Mouse (Mus musculus) mouse embryonic stem cell (cell line): Measurements from ENCODE around the gene Dbil5.

Experiments
- in situ Hi-C, 2 experiments: fragments of 300-500 bp; cut with MboI; formaldehyde crosslinking; loops; 1 replicate in 1 of 2; 3 replicates in 1 of 2; pipeline ENCODE4 v1.14.3; 2019 to 2020; ENCODE audit warnings: low sequenced_read_pairs in 2 of 2, low pct_unique_long_range_greater_than_20kb in 1 of 2, mixed read lengths in 1 of 2; ENCODE audit not compliant: unreplicated experiment in 1 of 2

Gene Dbil5

DNA sequence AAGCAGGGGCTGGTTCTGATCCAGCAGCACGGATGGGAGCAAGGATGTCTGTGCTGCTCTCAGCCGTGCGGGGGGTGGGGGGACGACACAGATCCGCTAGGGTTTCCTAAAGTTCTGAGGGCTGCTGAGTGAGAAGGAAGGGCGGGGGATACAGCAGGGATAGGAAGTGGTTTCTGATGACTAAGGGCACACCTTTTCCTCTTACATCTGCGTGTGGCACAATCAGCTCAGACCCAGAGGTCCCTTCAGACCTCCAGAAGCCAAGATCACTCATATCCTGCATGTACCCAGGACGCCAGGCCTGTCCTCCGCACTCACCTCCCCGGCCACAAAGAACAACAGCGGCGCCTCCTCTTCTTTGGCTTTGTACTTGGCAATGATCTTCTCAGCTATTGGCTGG is 43.8 kb downstream of the Dbil5 start:
- in situ Hi-C loops = no loop called here

DNA sequence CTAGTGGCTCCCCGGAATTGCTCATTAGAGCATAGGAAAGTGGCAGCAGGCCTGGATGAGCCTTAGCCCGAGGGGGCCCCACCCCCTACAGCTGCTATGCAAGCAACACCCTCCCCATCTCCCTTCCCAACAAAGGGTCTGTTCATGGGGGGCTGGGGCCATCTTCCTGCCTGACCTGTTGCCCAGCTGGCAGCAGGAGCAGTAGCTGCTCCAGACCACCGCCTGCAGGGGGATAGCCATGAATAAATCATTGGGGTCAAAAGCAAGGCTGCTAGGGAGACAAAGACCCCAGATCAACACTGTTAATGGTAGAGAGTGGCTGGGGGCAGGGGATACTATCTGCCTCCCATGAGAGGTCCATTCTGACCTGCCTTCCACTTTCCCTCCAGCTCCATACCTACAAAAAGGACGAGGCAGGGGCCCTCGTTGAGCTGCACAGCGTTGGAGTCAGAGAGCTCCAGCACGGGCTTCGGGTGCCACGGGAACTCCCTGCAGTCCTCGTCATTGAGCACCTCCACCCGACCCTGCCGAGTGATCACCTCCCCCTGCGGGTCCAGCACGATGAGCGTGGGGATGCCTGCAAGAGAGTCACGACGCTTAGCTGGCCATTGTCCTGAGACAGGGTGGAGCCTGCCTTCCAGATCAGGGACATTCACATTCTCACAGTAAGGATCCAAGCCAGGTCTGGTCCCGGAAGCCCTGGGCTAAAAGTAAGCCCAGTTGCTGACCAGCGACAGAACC is 45.4 kb downstream of the Dbil5 start:
- in situ Hi-C loops = no loop called here

DNA sequence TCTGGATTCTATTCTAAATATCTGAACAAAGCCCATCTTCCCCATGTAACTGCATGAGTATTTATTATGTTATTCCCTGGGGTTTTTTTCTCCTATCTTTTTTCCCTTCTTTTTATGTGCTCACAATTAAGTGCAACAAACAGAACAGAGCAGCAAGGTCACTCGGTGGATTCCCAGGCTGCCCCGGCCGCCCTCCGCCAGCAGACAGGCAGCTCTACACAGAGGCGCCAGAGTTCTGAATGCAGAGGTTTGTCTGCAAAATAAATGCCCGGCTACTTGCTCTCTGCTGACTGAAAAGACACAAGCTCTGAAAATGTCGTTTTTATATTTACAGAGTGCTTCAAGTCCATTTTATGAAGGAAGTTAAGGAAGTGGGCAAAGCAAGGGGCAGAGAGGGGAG is 50.1 kb downstream of the Dbil5 start:
- in situ Hi-C loops = no loop called here

DNA sequence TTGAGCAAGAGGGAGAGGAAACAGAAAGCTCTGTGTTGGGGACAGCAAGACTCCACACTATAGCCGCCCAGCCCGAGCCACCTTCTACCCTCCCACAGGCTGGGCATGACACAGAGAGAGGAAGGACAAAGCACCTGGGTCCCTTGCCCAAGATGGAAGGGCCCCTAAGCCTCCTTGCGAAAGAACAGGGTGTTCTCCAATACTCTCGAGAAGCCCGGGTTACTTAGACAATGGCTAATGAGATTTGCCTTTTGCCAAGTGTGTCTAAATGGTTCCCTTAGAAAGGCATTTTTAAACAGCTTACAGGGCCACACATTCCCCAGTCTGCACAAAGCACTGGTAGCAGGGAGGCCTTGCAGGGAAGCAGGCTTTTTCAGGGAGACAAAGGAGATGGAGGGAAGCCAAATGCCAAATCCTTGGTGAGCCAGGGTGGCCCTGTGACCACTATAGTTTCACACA is 50.6 kb downstream of the Dbil5 start:
- in situ Hi-C loops = no loop called here
